Mouse (Mus musculus): ENCODE data around the gene Hist1h2ad. TPM values are rescaled to one million over a fixed set of nuclear protein-coding genes. Genes with fewer than 3 reads are reported as not detected.
A peak's percentile ranks its signal among the peaks of the same experiment; 100 is the strongest.
"Not testable (repeated sequence)": the region's sequence is repeated elsewhere in the genome, so short reads cannot be mapped to it uniquely, and the experiment has no call there.

Gene Hist1h2ad
- total RNA-seq, 2 experiments from 2014 or later, result 7.1 to 11.6 TPM

DNA sequence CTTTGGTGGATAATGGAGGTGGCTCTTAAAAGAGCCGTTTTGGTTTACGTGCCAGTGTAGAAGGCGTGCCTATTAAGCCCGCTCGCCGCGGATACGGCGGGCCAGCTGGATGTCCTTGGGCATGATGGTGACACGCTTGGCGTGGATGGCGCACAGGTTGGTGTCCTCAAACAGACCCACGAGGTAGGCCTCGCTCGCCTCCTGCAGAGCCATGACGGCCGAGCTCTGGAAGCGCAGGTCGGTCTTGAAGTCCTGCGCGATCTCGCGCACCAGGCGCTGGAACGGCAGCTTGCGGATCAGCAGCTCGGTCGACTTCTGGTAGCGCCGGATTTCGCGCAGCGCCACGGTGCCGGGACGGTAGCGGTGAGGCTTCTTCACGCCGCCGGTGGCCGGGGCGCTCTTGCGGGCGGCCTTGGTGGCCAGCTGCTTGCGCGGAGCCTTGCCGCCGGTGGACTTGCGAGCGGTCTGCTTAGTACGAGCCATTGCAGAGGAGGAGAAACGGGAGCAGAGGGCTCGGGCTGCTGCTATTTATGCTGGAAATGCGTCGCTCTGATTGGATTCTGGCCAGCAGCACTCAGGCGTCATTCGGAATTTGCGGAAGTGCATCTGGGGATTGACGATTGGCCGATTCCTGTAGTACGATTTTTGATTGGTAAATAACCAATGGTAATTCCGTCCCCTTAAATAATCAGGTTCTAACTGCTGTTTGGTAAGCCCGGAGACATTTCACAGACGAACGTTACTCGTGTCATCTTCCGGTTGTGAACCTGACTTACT is 12.1 kb upstream of the Hist1h2ad start, which contains the start of gene Hist1h3e:
TSS of gene Hist1h3e (minus strand) at position 487 of the 777 bp plus-strand sequence.
- DNase-seq (ENCODE audit: extremely low spot score in 1 of 2, low spot score in 1 of 2), result peak; percentile 88 to 94

DNA sequence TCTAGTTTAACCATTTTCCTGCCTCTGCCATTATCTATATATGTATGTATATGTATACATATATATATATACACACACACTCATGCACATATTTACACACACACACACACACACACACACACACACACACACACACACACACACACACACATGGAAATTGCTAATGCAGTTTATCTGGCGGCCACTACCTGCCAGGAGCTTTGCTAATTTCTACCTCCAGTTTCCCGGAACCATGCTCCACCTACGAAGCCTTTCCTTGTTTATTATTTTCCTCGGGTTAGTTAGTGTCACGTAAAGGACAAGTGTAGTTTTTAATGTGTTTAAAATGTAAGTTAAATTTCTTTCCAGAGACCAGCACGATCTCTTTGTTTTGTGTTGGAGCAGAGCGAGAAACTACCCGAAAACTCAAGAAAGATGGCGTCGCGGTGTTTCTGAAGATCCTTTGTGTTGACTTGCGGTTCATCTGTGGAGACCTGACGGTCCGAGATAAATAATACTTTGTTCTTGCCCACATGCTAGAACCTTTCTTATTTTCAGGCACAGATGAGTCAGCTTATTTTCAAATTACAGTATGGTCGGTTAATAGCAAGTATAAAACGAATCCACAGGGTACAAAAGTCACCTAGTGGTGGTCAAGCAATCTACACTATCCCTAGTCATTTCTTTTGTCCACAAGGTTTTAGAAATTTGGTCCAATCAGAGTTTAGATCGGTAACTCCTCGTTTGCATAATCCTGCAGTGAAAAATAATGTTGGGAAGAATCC is 11.3 kb upstream of the Hist1h2ad start:
- no peak for DNase-seq (ENCODE audit: extremely low spot score in 1 of 2, low spot score in 1 of 2)

- no peak for DNase-seq (ENCODE audit: extremely low spot score in 1 of 2, low spot score in 1 of 2)
These were observed 9.7 kb upstream of the Hist1h2ad start for GRCm38 (mm10) chr13:23564482-23564881.

- not testable (repeated sequence) for DNase-seq (ENCODE audit: extremely low spot score in 1 of 2, low spot score in 1 of 2)
These were observed 3.7 kb upstream of the Hist1h2ad start for GRCm38 (mm10) chr13:23570261-23571021.

DNA sequence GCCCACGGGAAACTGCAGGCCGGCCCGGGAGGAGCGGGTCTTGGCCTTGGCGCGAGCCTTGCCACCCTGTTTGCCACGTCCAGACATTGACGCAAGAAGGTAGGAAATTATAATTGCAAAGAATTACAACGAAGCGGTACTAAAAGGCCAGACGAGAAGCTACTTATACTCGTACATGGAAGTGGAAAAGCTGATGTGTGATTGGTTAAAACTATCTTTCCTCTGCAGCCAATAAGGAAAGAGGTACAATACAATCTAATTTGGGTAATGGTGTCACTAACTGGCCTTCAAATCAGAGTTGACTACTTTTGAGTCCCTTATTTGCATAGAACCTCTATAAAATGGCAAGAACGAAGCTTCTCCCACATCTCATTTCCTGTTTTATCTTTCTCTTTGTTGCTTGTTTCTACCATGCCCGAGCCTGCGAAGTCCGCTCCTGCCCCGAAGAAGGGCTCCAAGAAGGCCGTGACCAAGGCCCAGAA is 3.1 kb upstream of the Hist1h2ad start, which contains the start of the genes Hist1h2ae and Hist1h2bg:
TSS of gene Hist1h2ae (minus strand) at position 199 of the 482 bp plus-strand sequence.
TSS of gene Hist1h2bg (plus strand) at position 375 of the 482 bp plus-strand sequence.
- DNase-seq (ENCODE audit: extremely low spot score in 1 of 2, low spot score in 1 of 2), result peak; percentile 43 to 69

DNA sequence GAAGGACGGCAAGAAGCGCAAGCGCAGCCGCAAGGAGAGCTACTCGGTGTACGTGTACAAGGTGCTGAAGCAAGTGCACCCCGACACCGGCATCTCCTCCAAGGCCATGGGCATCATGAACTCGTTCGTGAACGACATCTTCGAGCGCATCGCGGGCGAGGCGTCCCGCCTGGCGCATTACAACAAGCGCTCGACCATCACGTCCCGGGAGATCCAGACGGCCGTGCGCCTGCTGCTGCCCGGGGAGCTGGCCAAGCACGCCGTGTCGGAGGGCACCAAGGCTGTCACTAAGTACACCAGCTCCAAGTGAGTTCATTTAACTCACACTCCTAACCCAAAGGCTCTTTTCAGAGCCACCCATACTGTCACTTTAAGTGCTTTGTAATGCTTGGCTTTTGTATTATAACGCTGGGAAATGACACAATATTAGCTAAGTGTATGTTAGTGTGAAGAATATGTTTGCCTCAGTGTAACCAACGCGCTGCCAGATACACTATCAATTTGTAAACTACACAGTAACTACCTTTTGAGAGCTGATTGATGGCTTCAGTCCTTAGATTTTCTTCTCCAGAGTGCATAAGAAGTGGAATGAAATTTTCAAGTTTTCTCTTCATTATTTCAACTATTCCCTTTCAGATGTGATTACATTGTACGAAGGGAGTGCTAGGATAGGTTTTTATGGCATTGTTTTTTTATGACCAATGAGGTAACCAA is 2.5 kb upstream of the Hist1h2ad start:
- not testable (repeated sequence) for DNase-seq (ENCODE audit: extremely low spot score in 1 of 2, low spot score in 1 of 2)

- DNase-seq (ENCODE audit: extremely low spot score in 1 of 2, low spot score in 1 of 2), result no peak
These were observed 1.8 kb upstream of the Hist1h2ad start for GRCm38 (mm10) chr13:23572218-23573033.

- not testable (repeated sequence) for DNase-seq (ENCODE audit: extremely low spot score in 1 of 2, low spot score in 1 of 2)
These were observed 915 bp upstream of the Hist1h2ad start for GRCm38 (mm10) chr13:23573034-23573897.

GRCm38 (mm10) chr13:23574546-23575170 is 477 bp downstream of the Hist1h2ad start:
- not testable (repeated sequence) for DNase-seq (ENCODE audit: extremely low spot score in 1 of 2, low spot score in 1 of 2)

DNA sequence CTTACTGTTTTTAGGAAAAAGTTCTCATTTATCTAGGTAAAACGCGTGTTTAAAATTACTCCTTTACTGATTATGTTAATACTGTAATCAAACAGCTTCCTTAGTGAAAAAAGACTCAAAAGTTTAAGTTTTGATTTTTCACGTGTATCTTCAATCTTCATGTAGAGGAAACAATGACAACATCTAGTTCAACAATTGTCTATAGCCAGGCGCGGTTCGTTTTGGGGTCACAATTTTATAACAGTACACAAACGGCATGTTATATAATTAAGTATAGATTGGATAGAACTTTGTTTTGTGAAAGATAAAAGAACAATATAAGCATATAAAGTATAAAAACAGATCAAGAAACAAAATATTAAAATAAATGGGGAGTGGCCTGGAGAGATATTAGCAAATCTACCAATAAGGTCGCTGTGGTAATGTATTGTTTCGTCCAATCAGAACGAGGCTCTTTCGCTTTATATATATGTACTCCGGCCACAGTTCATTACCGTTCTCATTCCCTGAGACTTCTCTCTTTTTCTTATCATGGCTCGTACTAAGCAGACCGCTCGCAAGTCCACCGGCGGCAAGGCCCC is 1.2 kb downstream of the Hist1h2ad start, which contains the start of gene Hist1h3d:
TSS of gene Hist1h3d (plus strand) at position 493 of the 581 bp plus-strand sequence.
- peak in 1 of 2 experiments; percentile 27 for DNase-seq (ENCODE audit: extremely low spot score in 1 of 2, low spot score in 1 of 2)

GRCm38 (mm10) chr13:23575864-23576313 is 1.7 kb downstream of the Hist1h2ad start:
- DNase-seq (ENCODE audit: extremely low spot score in 1 of 2, low spot score in 1 of 2), result not testable (repeated sequence)

DNA sequence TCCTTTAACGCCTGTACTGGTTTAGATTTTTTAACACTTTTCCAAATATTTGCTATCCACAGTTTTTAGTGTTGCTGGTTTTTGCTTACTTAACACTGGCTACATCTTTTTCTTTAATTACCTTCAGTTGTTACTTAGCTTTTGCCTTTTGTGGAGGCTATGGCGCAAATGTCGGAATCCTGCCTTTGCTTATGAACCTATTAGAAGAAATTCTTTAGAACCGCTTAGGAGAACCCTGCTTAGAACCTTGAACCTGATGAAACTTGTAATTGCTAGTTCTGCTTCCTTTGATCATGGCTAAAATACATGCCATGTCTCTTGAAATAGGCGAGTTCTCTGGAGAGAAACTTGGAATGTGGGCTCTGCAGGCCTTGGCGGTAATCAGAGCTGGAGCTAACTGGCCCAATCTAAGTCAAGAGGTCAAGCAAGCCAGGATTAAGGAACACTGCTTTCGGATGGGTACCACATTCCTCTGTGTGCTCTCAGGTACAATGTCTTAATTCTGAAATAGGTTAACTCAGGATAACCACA is 2.2 kb downstream of the Hist1h2ad start:
- no peak for DNase-seq (ENCODE audit: extremely low spot score in 1 of 2, low spot score in 1 of 2)

DNA sequence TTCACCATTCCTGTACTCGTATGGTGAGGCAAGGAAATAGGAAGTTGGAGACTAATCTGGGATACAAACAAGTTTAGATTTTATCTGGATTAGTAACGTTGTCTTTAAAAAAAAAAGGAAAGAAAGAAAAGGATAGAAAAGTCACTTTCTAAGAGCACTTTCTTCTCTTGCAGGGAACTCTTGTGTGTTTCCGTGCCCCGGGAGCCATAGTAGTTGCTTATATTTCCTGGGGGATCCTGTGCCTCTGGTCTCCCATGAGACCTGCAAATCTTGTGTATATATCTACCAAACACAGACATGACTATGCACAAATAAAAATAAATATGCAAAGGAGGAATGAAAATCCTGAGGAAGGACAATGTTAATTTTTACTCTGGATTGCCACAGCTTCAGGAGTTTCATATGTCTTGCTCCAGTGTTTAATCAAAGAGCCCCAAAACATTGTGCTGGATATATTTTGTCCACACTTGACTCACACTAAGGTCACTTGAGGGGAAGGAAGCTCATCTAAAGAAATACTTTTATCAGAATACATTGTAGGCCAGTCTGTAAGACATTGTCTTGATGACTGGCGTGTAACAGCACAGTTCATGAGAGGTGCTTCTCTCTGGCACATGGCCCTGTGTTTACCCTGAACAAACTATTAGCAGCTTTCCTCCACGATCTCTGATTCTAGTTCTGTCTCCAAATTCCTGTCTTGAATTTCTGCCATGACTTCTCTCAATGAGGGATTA is 2.9 kb downstream of the Hist1h2ad start:
- DNase-seq (ENCODE audit: extremely low spot score in 1 of 2, low spot score in 1 of 2), result no peak

DNA sequence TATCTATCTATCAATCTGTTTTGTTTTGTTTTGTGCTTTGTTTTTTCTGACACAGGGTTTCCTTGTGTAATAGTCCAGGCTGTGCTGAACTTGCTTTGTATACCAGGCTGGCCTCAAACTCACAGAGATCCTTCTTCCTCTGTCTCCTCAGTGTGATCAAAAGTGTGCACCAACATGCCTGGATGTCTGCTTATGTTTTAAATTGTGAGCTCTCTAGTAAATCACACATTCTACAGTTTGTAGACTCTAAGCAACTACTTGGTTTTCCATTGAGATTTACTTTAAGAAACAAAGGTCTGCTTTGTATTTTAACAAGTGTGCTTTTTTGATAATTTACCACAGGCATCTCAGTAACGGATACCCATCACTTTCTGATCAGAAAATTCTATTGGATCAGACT is 3.7 kb downstream of the Hist1h2ad start:
- no peak for DNase-seq (ENCODE audit: extremely low spot score in 1 of 2, low spot score in 1 of 2)

GRCm38 (mm10) chr13:23581408-23582218 is 7.4 kb downstream of the Hist1h2ad start, which contains the start of gene Hist1h4d:
Hist1h4d (plus strand) TSS chr13:23581598.
- DNase-seq (ENCODE audit: extremely low spot score in 1 of 2, low spot score in 1 of 2), result peak; percentile 93 to 97

Data from layer of hippocampus, postnatal 25 days (tissue).